ENCODE assay signal across 10 mouse cellular contexts in the genomic region with DNA sequence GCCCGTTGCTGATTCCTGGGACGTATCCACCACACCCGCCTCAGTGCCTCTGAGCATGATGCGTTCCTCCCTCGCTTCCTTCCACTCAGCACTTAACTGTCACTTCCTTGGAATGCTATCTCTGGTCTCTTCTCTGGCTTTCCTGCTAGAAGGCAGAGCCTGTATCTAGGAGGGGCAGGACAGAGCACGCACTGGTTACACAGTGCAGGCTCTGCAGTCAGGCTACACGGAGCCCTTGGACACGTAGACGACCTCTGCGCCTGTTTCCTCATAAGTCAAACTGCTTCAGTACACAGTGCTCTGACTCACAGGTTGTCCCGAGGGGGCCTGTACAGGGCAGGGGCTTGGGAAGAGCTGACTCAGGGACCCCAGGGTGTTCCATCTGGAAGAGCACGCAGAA. TPM values are rescaled to one million over a fixed set of nuclear protein-coding genes. Genes with fewer than 3 reads are reported as not detected.
DNase-seq lines count a peak whose midpoint lies in the region; ATAC-seq and TF ChIP-seq lines count a peak whose summit lies in the region.
"Had no signal": no experiment of that assay in that cellular context is flagged by ENCODE, and none has a peak within 500 bp of the region (broad histone marks: within the 10 kb centered on the region; RNA-seq: fewer than 3 reads in every experiment).

No protein-coding gene starts in this region.

- H3K9me3 ChIP-seq in heart, embryonic 12.5 days (replicated peaks): no peaks in the 10 kb centered on the region
- no peaks in the 10 kb centered on the region for H3K9me3 ChIP-seq in intestine, postnatal 0 days (ENCODE audit: control insufficient read depth)

- peak overlapping the region; percentile 14; the same call in 1 of the 2 replicates for H3K4me2 ChIP-seq in heart, embryonic 12.5 days
- H3K4me2 ChIP-seq in intestine, postnatal 0 days (replicated peaks; ENCODE audit: low read depth): 0 out of 2 replicates have a peak overlapping the region, but pooled peaks have one; percentile 13

- no peak for TF ChIP-seq CTCF in intestine, postnatal 0 days (IDR thresholded peaks at IDR 0.05; ENCODE audit: low read depth)

- 23% methylated on average over 12 of the region's 12 CpGs for WGBS in heart, embryonic 12.5 days
- 36% methylated on average over 12 of the region's 12 CpGs for WGBS in intestine, postnatal 0 days

- no peak overlapping the region for H3K4me3 ChIP-seq in heart, embryonic 12.5 days
- no peak overlapping the region for H3K4me3 ChIP-seq in intestine, postnatal 0 days (ENCODE audit: low read depth, low read length)
- H3K4me3 ChIP-seq: erythroblast, embryonic 14.5 days had no signal

- intact Hi-C loops in heart, postnatal 25 days (cut with DNase I): no loop called here
- intact Hi-C loops in left cerebral cortex, postnatal 14 days (cut with DNase I): no loop called here

- ATAC-seq in heart, embryonic 12.5 days (ENCODE audit: insufficient number of reproducible peaks, low FRiP score): peak; percentile 38
- peak; percentile 74 for ATAC-seq in intestine, postnatal 0 days

- peaks cover 57% of the 10 kb centered on the region for H3K4me1 ChIP-seq in heart, embryonic 12.5 days (replicated peaks)
- H3K4me1 ChIP-seq in intestine, postnatal 0 days (replicated peaks; ENCODE audit: control insufficient read depth, insufficient read depth, low read length): peaks cover 8% of the 10 kb centered on the region; the same call in 1 of the 2 replicates

- DNase-seq in heart, postnatal 25 days (ENCODE audit: low spot score): no peak
- peak; percentile 83 for DNase-seq in NIH3T3 (ENCODE audit: low read depth)
- DNase-seq in lung, postnatal 14 days: peak; percentile 46
- no peak for DNase-seq in cerebellum, adult 11-12 months
- no peak for DNase-seq in left cerebral cortex, postnatal 14 days (ENCODE audit: low spot score in 2 of 2)
- no peak for DNase-seq in cerebellum, adult 8-10 months
- DNase-seq: right cerebral cortex, adult 18-20 months had no signal

- peak overlapping the region; percentile 56; the same call in 1 of the 2 replicates for H3K27ac ChIP-seq in heart, embryonic 12.5 days (ENCODE audit: poor library complexity, severe bottlenecking)
- peak overlapping the region; percentile 41; the same call in 1 of the 2 replicates for H3K27ac ChIP-seq in intestine, postnatal 0 days (ENCODE audit: low read depth, low read length)

- no peaks in the 10 kb centered on the region for H3K27me3 ChIP-seq in heart, embryonic 12.5 days (replicated peaks)
- no peaks in the 10 kb centered on the region for H3K27me3 ChIP-seq in intestine, postnatal 0 days (replicated peaks; ENCODE audit: control insufficient read depth, insufficient read depth, low read length)

- H3K36me3 ChIP-seq in heart, embryonic 12.5 days: peaks cover 21% of the 10 kb centered on the region
- H3K36me3 ChIP-seq in intestine, postnatal 0 days (ENCODE audit: control insufficient read depth, insufficient read depth): no peaks in the 10 kb centered on the region

- H3K9ac ChIP-seq in heart, embryonic 12.5 days: peak overlapping the region; percentile 46
- 0 out of 2 replicates have a peak overlapping the region, but pooled peaks have one; percentile 17 for H3K9ac ChIP-seq in intestine, postnatal 0 days (ENCODE audit: low read depth, low read length)

RNA-seq across cellular contexts. Expression of a gene that starts 8.2 kb away (rescaled TPM):
- 3.4 and 4.4 TPM in 2 replicates for polyA plus RNA-seq in heart, embryonic 12.5 days (2016; fragmentation: Nextera tagmentation; extraction: Ambion mirVana)
- total RNA-seq in heart, postnatal 25 days (2021): 1 to 10 TPM; 4.7 to 5.0 TPM
- polyA plus RNA-seq in intestine, postnatal 0 days (2015; fragmentation: Nextera tagmentation; extraction: Ambion mirVana): 1.7 and 1.8 TPM in 2 replicates
- total RNA-seq in left cerebral cortex, postnatal 14 days (2021): 10 to 100 TPM; 58.2 to 64.4 TPM

RNA-seq across cellular contexts. Expression of a gene that starts 40.9 kb away (rescaled TPM):
- polyA plus RNA-seq in heart, embryonic 12.5 days (2016; fragmentation: Nextera tagmentation; extraction: Ambion mirVana): 341 and 342 TPM in 2 replicates
- 100 to 1,000 TPM; 135 to 146 TPM for total RNA-seq in heart, postnatal 25 days (2021)
- polyA plus RNA-seq in intestine, postnatal 0 days (2015; fragmentation: Nextera tagmentation; extraction: Ambion mirVana): 217 and 232 TPM in 2 replicates
- 100 to 1,000 TPM; 309 to 328 TPM for total RNA-seq in left cerebral cortex, postnatal 14 days (2021)

Comparison
In these comparisons a context has a peak if more than half of its experiments do, and no peak if none do; other contexts are left out.
1. DNase-seq: peak in NIH3T3 (single experiment) and lung, postnatal 14 days (single experiment); none in heart, postnatal 25 days (single experiment), cerebellum, adult 11-12 months (single experiment), left cerebral cortex, postnatal 14 days (0 of 2) and cerebellum, adult 8-10 months (single experiment).
2. RNA of a gene that starts 8.2 kb away (total RNA-seq): 58.2 to 64.4 TPM in left cerebral cortex, postnatal 14 days; 4.7 to 5.0 TPM in heart, postnatal 25 days; every median in the first group is over 4 times any median in the second.